Mouse (Mus musculus) MEL-GATA-1-ER (cell line): ENCODE results near the gene Gypa.

Experiments used
- DNase-seq: peaks from one replicate; pipeline ENCODE4 v3.0.0-alpha.2; 2012; ENCODE audit warnings: low read depth; ENCODE audit errors: extremely low read depth

Gene Gypa

DNA sequence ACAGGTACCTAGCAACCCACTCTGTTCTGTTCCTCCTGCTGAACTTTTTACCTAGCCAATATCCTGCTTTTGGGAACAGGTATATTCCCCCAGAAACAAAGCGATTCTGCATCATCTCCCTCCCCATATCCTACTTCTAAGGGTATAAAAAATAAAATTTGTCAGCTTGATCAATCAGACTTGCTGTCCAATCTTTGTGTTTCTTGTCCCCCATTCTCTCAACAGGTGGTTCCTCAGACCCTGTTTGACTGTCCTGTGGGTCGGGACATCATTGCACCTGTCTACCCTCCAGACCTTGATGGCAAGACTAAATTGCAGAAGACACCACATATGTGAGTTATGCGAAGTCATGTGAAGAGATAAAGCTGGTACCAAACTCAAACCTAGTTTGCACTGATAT lies 48.3 kb downstream of the Gypa start:
- DNase-seq = peak; percentile 23

DNA sequence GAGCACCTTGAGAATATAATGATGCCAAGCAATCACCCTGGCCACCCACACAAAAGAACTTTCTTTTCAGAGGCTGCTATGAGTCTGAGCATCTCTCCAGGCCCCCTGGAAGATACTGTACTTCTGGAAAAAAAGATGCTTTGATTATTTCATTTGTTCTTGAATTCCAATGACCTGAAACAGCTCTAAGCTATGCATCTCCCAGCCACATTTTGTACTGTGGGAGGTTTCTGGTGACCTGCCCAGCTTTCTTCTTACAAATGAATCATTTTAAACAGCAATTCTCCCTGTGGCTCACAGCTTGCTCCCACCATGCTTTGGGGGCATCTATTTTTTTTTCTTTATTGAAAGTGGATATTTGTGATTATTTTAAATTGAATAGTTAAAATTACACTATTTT lies 56.9 kb downstream of the Gypa start:
- DNase-seq = no peak

DNA sequence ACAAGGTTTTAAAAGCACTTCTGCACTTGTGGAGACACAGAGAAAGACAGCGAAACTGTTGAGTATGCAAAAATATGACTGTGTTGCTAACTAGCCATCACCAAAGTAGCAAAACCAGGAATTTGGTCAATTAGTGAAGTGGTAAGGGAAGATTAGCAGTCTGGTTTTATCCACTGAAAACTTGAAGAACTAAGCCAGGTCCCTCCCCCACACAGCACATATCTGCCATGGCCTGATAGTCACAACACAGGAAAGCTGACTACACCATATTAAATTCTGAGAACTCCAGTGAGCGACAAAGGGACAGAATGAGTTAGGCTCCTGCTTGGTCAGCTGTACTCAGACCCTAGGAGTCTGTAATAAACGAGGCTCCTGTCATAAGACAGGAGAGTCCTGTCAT lies 57.7 kb downstream of the Gypa start:
- DNase-seq = peak; percentile 49

DNA sequence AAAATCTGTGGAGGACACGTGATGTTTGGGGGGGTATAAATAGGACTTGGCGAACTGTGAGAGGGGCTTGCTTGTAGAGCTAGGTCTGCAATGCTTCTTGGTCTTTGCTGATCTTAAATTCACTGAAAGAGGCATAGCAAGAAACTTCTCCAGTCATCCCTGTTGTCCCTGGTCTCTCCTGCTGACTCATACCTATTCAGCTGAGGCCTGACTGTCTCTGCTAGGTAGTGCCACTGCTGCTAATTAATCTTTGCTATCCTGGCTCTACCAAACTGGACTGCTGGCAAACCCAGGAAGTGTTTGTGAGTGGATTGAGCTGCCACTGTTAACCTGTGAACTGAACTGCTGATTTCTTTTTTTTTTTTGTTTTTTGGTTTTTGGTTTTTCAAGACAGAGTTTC lies 61.4 kb downstream of the Gypa start:
- DNase-seq = no peak
